Mouse (Mus musculus) frontal cortex, postnatal 36 days (tissue): ENCODE measurements around the gene Samd4b.
"Not testable (repeated sequence)": the region's sequence is repeated elsewhere in the genome, so short reads cannot be mapped to it uniquely, and the experiment has no call there.

Source experiments
- DNase-seq, 2 experiments: peaks; one replicate each; pipeline ENCODE4 v3.0.0; 2022; ENCODE audit warnings: low spot score in 2 of 2

Gene Samd4b

GRCm38 (mm10) chr7:28597642-28598446, at the start of gene Samd4b, which contains the start of gene Pak4:
Gene Samd4b, minus strand, starts transcription at chr7:28598144.
Gene Pak4, minus strand, starts transcription at chr7:28598185.
- DNase-seq = peak; percentile 98 to 99

- DNase-seq = no peak
Measured at GRCm38 (mm10) chr7:28647016-28647415, 49.1 kb upstream of the Samd4b start.

- DNase-seq = no peak
Measured at GRCm38 (mm10) chr7:28645947-28646475, 48.1 kb upstream of the Samd4b start.

GRCm38 (mm10) chr7:28645366-28645765, 47.4 kb upstream of the Samd4b start:
- DNase-seq = no peak

GRCm38 (mm10) chr7:28641546-28641945, 43.6 kb upstream of the Samd4b start:
- DNase-seq = no peak

- DNase-seq = no peak
Measured at GRCm38 (mm10) chr7:28637511-28637910, 39.6 kb upstream of the Samd4b start.

- DNase-seq = no peak
Measured at GRCm38 (mm10) chr7:28634128-28634527, 36.2 kb upstream of the Samd4b start.

GRCm38 (mm10) chr7:28631073-28631472, 33.1 kb upstream of the Samd4b start, which contains the start of gene Acp7:
Gene Acp7, minus strand, starts transcription at chr7:28631332.
- no peak for DNase-seq

GRCm38 (mm10) chr7:28624791-28625190, 26.8 kb upstream of the Samd4b start:
- no peak for DNase-seq

- no peak for DNase-seq
Measured at GRCm38 (mm10) chr7:28619098-28619715, 21.3 kb upstream of the Samd4b start.

- DNase-seq = no peak
Measured at GRCm38 (mm10) chr7:28605951-28606350, 8.0 kb upstream of the Samd4b start.

GRCm38 (mm10) chr7:28603788-28604187, 5.8 kb upstream of the Samd4b start:
- DNase-seq = not testable (repeated sequence)

GRCm38 (mm10) chr7:28603136-28603535, 5.2 kb upstream of the Samd4b start:
- no peak for DNase-seq

- peak; percentile 58 to 76 for DNase-seq
Measured at GRCm38 (mm10) chr7:28601668-28602067, 3.7 kb upstream of the Samd4b start.

- peak; percentile 64 to 70 for DNase-seq
Measured at GRCm38 (mm10) chr7:28601029-28601428, 3.1 kb upstream of the Samd4b start.

- DNase-seq = no peak
Measured at GRCm38 (mm10) chr7:28598951-28599350, 1.0 kb upstream of the Samd4b start.

GRCm38 (mm10) chr7:28597277-28597570, 720 bp downstream of the Samd4b start:
- DNase-seq = no peak

GRCm38 (mm10) chr7:28596436-28597276, 1.3 kb downstream of the Samd4b start:
- DNase-seq = no peak

- no peak for DNase-seq
Measured at GRCm38 (mm10) chr7:28595751-28596435, 2.1 kb downstream of the Samd4b start.

GRCm38 (mm10) chr7:28593206-28594111, 4.5 kb downstream of the Samd4b start:
- no peak for DNase-seq
